Mouse (Mus musculus) thymus, postnatal 14 days (tissue): ENCODE measurements around the gene Abcc4.

Experiments used
- DNase-seq: peaks from one replicate; pipeline ENCODE4 v3.0.0; 2021

Abcc4 gene

GRCm38 (mm10) chr14:118705808-118706731 lies at the start of gene Abcc4:
Gene Abcc4, minus strand, starts transcription at chr14:118706219.
- DNase-seq = peak; percentile 85

- no peak for DNase-seq
These were observed 45.3 kb upstream of the Abcc4 start for GRCm38 (mm10) chr14:118751193-118751753.

- DNase-seq = no peak
These were observed 44.6 kb upstream of the Abcc4 start for GRCm38 (mm10) chr14:118750505-118751192.

- DNase-seq = no peak
These were observed 43.7 kb upstream of the Abcc4 start for GRCm38 (mm10) chr14:118749715-118750114.

DNA sequence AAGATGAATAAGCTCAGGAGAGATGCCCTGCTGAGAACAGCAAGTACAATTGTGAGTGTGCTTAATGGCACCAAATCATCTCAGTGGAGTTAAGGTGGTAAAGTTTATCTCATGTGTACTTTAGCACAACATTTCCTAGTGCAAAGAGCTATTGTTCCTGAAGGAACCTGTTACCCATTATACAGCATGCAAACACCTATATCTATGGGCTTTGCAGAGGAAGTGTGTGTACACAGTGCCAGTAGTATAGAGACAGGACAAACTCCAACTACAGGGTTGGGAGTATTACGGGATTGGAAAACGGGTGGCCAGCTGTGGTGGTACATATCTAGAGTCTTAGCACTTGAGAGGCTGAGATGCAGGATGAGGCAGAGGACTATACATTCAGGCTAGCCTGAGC lies 43.0 kb upstream of the Abcc4 start:
- no peak for DNase-seq

- no peak for DNase-seq
These were observed 36.8 kb upstream of the Abcc4 start for GRCm38 (mm10) chr14:118742862-118743261.

DNA sequence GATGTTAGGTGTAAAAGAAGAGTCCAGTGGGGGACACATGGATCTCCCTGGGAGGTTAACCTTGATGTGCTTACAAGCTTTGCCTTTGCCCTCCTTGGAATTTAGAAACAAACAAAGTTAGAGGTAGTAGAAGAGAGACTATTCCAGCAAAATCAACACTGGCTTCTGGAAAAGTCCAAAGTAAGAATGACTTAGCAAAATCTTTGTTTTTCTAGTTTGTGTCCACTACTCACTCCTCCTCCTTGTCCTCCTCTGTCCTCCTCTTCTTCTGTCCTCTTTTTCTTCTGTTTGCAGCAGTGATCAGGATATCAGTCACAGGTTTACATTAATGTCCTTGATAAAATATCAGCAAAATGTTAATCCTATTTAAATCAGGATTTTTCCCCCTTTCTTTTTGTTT lies 35.8 kb upstream of the Abcc4 start:
- no peak for DNase-seq

DNA sequence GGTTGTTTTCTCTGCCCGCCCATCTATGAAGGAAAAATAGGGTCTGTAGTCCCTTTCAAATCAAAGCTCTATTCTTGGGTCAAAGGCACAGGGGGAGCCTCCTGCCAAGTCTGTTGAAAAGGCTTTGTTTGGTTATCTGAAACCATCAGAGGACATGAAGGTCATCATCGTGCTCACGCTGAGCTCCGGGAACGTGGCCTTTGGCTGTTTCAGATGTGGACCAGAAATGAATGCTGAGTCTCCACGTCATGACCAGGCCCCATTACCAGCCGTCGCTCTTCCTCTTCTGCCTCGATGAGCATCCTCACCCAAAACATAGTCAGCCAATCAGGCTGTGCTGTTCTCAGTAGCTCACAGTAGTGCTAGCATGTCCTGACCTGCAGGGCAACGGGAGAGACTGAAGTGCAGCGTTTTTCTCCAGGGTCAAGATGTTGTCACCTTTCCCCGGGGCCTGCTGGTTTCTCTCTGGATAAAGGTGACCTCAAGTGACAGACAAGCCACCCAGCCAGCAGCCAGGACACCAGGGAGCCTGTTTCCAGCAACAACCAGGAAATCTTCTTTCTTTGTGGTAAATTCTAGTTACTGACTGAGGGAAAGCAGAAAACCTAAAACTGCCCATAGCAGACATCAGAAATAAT lies 31.4 kb upstream of the Abcc4 start:
- no peak for DNase-seq

GRCm38 (mm10) chr14:118735114-118735513 lies 29.1 kb upstream of the Abcc4 start:
- DNase-seq = no peak

DNA sequence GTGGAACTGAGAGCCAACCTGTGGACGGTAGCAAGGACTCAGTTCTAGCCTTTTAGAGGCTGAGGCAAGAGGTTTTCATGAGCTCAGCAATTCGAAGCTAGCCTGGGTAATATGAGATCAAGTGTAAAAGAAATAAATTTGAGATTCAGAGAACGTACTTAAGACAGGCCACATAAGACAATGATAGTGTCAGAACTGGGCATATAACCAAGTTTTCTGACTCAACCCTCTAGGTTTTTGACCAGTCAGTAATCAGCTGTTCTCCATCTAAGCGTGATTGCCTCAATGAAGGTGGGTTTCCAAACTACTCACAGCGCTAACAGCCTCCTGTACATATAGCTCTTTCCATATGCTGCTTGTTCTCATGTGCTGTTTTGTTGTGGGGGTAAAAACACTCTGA lies 27.1 kb upstream of the Abcc4 start:
- DNase-seq = no peak

- no peak for DNase-seq
These were observed 24.6 kb upstream of the Abcc4 start for GRCm38 (mm10) chr14:118730631-118731030.

DNA sequence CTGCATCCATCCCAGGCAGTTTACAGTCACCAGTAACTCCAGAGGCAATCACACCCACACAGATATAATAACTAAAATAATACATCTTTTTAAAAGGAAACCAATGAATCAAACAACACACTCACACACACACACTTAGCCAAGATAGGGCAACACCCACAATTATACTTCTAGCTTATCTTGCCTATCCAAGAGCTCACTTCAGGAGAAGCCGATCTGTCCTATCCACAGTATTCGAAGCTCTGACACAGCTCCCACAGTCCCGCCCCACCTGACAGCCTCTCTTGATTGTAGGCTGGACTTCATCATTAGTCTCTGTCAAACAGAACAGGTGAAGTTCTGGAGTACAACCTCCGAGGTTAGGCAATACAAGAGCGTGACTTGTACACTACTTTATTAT lies 19.4 kb upstream of the Abcc4 start:
- DNase-seq = no peak

DNA sequence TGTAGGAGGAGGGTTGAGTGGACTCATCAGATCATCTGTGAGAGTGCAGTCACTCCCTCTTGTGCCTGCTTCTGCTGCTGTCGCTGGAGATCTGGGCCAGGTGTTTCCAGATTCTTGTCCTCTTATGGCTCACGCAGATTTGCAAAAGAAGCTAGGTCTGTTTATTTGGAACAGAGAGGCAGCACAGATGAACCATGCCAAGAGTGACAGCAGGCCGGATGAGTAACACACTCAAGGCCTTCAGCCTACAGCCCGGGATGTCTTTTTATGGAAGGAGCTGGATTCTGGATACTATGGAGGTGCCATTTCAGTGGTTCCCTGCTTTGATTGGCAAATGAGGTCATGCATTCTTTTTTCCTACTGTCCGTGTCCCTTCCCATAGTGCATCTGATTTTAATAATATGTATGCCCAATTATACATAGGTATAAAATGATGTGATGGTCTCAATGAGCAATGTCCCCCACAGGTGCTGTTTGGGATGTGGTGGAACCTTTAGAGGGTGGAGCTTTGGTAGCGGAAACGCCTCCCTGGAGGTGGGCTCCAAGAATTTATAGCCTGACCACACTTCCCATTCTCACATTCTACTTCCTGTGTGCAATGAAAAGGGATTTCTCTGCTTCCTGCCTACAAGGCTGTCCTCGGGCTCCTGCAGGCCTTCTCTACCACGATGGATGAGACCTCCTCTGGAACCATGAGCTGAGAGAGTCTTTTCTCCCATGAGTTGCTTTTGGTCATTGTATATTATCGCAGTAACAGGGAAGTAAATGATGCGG lies 18.1 kb upstream of the Abcc4 start:
- DNase-seq = no peak

DNA sequence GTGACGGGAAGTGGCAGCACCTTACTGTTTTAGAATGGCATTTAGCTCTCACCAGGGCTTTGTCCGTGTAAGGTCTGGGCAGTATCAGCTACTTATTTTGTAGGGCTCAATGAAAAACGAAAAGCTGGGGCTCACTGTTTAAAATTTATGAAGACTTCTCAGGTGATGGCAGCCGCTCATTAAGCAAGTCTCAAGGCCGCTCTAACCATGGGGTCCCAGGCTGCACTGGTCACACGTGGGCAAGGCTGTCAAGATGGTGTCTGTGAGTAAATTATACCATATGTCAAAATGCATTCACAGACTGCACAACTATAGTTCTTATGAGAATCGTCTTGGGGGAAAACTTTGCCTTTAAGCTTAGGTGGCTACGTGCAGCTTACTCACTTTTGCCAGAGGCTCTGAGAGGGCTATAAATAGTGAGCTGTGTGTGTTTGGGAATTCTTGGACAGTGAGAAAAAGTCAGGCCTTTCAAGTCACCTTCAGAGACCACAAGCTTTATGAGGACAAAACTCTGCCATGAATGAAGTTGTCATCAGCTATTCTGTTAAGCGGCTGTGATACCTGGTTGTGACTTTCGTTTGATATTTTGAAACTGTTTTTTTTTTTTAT lies 13.7 kb upstream of the Abcc4 start:
- no peak for DNase-seq

DNA sequence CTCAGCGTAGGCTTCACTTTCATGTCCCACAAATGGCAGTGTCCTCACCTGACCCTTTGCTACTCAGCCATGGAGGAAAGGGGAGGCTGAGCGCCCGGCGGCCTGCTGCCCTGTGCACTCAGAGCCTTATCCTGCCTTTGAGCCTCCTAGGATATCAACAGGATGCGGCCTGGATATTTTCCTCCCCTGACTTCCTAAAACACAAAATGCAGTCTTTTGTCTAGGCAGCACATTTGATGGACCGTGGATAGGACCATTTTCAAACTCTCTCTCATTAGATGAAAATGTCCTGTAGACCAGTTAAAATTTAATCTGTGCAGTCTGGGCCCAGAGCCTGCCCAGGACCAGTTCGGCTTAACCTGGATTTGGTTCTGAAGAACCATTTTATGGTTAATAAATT lies 12.6 kb upstream of the Abcc4 start:
- DNase-seq = no peak

DNA sequence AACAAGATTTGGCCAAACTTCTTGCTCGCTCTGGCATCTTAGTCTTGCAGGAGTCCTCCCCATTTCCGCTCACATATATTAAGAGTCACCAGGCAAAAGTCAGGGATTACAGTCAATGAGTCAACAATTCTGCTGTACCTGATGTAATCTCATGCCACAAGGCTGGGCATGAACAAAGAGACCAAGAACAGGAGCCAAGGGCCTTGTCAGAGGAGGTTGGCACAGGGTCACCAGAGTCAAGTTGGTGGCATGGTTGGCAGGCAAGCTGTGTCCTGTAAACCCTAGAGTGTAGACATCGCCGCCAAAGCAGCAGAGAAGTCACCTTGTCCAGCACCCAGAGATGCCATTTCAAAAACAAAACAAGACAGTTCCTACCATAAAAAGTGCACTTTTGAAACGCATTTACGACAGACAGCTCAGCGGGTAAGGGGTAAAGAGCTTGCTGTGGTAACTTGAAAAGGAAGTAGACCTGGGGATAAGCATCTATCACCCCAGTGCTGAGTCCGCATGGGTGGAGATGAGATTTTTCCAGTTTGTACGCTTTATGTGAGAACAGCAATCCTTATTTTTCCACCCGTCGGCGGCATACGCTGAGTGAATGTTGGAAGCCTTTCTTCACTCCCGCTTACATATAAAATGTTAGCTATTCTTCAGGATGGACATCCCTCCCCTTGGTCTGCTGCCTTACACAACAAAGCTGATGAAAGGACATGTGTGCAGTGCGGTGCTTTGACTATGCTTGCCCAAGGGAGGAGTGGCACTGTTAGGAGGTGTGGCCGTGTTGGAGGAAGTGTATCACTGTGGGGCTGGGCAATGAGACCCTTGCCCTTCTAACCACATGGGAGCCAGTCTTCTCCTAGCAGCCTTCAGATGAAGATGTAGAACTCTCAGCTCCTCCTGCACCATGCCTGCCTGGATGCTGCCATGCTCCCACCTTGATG lies 10.6 kb upstream of the Abcc4 start:
- DNase-seq = no peak

DNA sequence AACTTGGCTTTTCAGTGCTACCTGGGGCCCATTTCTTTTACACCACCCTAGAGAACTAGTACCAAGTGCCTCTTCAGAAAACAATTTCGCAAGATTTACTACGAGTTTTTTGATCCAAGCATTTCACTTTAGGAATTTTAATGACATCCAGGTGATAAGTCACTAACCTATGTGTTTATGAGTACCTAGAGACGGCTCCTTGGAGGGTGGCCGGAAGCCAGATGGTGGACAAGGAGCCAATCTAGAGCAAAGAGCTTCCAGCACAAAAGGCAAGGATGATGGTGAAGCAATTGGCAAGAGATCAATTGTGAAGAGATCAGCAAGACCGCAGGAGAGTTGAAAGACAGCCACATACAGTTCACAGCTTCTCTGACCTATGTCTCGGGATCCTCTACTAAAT lies 8.7 kb upstream of the Abcc4 start:
- no peak for DNase-seq

- no peak for DNase-seq
These were observed 8.3 kb upstream of the Abcc4 start for GRCm38 (mm10) chr14:118714320-118714719.

DNA sequence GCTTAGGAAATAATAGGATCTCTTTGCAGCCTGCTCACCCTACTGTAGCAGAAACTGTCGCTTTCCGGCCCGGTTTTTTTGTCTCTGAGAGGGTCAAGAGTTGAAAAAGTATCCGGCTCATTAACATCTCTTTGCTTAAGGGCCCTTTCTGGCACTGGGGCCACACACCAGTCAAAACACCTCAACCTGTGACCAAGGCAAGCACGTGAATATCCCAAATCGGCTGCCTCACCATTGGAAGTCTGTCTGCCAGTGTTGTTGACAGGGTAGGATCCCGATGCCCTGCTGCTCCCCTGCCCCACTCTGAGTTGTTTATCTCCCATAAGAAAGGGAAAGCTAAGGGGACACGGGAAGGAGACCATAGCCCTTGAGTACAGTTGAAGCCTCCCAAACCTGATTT lies 7.8 kb upstream of the Abcc4 start:
- DNase-seq = no peak

DNA sequence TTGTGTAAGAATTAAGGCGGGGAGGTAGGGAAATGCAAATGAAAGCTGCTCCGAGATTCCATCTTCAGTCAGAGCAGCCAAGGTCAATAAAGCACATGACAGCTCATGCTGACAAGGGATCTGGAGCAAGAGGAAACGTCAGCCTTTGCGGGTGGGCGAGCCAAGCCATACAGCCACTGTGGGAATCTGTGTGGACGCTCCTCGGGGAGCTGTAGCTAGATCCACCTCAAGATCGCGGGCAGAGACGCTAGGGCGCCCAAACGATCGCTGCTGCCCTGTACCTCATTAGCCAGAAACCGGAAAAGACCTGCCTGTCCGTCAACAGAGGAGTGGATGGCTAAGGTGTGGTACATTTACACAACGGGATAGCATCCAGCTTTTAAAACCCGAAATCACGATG lies 7.4 kb upstream of the Abcc4 start:
- DNase-seq = no peak

GRCm38 (mm10) chr14:118712889-118713288 lies 6.9 kb upstream of the Abcc4 start:
- no peak for DNase-seq
